Mouse (Mus musculus): ENCODE measurements around the gene Rps6ka2.
"Not testable (repeated sequence)": the region's sequence is repeated elsewhere in the genome, so short reads cannot be mapped to it uniquely, and the experiment has no call there.

- TF ChIP-seq CTCF (IDR thresholded peaks at IDR 0.05; ENCODE audit: borderline replicate concordance, insufficient read depth, low read length); POLR2A (IDR thresholded peaks at IDR 0.05; ENCODE audit: low read depth, low read length): not testable (repeated sequence)
Observed at GRCm38 (mm10) chr17:7324346-7324745, 154.4 kb downstream of the Rps6ka2 start, which contains the start of gene Tcp10a.
